Mouse (Mus musculus): Measurements from ENCODE around the gene Ercc1. TPM values are rescaled to one million over a fixed set of nuclear protein-coding genes. Genes with fewer than 3 reads are reported as not detected.

Ercc1 gene
- polyA plus RNA-seq (2015; fragmentation: Nextera tagmentation; extraction: Ambion mirVana) = 80.6 and 87.2 TPM in 2 replicates

DNA sequence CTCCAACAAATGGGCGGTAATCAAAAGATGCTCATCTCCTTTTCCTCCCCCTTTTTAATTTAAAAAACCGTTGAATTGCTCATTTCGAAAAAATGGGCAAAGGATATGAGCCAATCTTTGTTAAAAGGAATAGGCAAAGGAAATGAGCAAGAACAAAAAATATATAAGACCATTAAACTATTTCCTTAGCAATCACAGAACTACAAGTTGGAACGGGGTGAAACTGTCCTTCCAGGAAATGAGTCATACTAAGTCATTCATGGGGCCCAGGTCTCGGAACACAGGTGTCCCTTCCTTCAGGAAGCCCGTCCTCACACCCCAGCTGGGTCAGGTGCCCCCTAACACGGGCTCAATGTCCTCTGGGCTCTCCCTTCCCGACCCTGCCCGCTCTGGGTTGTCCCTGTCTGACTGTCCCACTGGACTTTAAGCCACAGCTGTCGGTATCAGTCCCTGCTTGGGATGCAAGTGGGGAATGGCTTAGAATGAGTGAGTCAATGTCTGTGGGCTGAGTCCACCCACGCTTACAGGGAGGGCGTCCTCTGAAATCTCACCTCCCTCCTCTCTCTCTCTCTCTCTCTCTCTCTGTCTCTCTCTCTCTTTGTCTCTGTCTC is at the start of gene Ercc1:
Ercc1 (plus strand) TSS at position 542 of the 611 bp plus-strand sequence.
- peak within 1 kb of the TSS; percentile 82 for H3K4me3 ChIP-seq (ENCODE audit: low read length)
- H3K9ac ChIP-seq (ENCODE audit: low read depth, low read length) = peak within 1 kb of the TSS; percentile 92
- H3K27me3 ChIP-seq (replicated peaks; ENCODE audit: control insufficient read depth, insufficient read depth, low read length) = peaks cover 10% of the 10 kb centered on the region
- peak within 1 kb of the TSS; percentile 91 for H3K4me2 ChIP-seq (ENCODE audit: low read length)
- H3K27ac ChIP-seq (ENCODE audit: low read depth, low read length) = peak within 1 kb of the TSS; percentile 90
- no peaks in the 10 kb centered on the region for H3K9me3 ChIP-seq (ENCODE audit: control insufficient read depth, low read length)
- peaks cover 28% of the 10 kb centered on the region for H3K4me1 ChIP-seq (ENCODE audit: control insufficient read depth, insufficient read depth, low read depth, low read length)
- peak; percentile 3 for ATAC-seq
- 25% methylated on average over 12 of the region's 12 CpGs for WGBS
- H3K36me3 ChIP-seq (ENCODE audit: control insufficient read depth, insufficient read depth, low read length) = peaks cover 9% of the 10 kb centered on the region

DNA sequence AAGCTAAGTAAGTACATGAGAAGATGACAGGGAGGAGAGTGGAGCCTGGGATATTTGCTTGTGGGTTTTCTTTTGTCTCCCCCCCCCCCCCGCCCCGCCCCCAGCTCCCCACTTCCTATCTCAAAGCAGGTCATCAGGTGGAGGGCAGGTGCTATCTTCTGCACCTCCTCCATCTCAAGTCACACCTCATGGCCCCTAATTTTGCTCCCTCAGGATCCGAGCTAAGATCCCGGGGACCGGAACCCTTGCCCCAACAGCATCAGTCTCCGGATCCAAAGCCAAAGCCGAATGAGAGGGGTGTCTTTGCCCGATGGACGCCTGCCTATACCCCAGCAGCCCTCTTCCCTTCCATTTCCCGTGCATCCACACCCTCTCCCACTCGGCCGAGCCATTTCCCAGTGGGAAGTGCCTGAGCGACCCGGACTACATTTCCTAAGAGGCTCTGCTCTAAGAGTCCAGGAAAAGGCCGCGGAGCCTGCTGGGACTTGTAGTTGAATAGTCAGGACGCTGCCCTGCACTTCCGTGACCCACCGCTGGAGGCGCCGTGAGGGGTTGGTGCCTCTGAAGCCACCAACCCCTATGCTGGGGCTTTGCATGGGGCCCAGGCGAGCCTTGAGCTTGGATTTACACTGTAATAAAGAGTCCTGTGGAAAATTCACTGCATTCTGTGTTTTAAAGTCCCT is 48.9 kb upstream of the Ercc1 start:
- Histone ChIP-seq H3K27me3 (replicated peaks; ENCODE audit: control insufficient read depth, insufficient read depth, low read length) (no peaks in the 10 kb centered on the region), H3K36me3 (ENCODE audit: control insufficient read depth, insufficient read depth, low read length) (peaks cover 11% of the 10 kb centered on the region), H3K4me3 (ENCODE audit: low read length) (peak overlapping the region; percentile 2; the same call in 1 of the 2 replicates), H3K9ac (ENCODE audit: low read depth, low read length) (peak overlapping the region; percentile 35; the same call in 1 of the 2 replicates), H3K9me3 (ENCODE audit: control insufficient read depth, low read length) (no peaks in the 10 kb centered on the region), H3K27ac (ENCODE audit: low read depth, low read length) (no peak overlapping the region), H3K4me1 (ENCODE audit: control insufficient read depth, insufficient read depth, low read depth, low read length) (peaks cover 5% of the 10 kb centered on the region), H3K4me2 (ENCODE audit: low read length) (peak overlapping the region; percentile 42)
- 13% methylated on average over 20 of the region's 22 CpGs for WGBS
- ATAC-seq = peak; percentile 72

DNA sequence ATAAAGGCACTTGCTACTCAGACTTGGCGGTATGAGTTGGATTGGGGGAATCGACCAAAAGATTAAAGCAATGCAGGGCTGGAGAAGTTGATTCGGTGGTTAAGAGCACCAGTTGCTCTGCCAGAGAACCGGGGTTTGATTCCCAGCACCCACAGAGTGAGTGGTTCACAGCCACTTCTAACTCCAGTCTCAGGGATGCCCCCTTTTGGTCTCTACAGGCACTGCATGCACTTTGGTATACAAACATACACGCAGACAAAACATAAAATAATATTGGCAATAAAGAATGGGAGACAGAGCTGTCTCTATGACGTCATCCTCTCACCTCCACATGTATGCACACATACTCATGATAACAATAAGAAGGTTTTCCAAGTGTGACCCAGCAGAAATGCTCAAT is 47.5 kb upstream of the Ercc1 start:
- Histone ChIP-seq H3K27me3 (replicated peaks; ENCODE audit: control insufficient read depth, insufficient read depth, low read length) (no peaks in the 10 kb centered on the region), H3K36me3 (ENCODE audit: control insufficient read depth, insufficient read depth, low read length) (peaks cover 11% of the 10 kb centered on the region), H3K27ac (ENCODE audit: low read depth, low read length) (no peak overlapping the region), H3K4me3 (ENCODE audit: low read length) (no peak overlapping the region), H3K4me2 (ENCODE audit: low read length) (no peak overlapping the region), H3K9ac (ENCODE audit: low read depth, low read length) (no peak overlapping the region), H3K4me1 (ENCODE audit: control insufficient read depth, insufficient read depth, low read depth, low read length) (peaks cover 6% of the 10 kb centered on the region), H3K9me3 (ENCODE audit: control insufficient read depth, low read length) (no peaks in the 10 kb centered on the region)
- no peak for ATAC-seq
- 86% methylated on average over 6 of the region's 6 CpGs for WGBS

DNA sequence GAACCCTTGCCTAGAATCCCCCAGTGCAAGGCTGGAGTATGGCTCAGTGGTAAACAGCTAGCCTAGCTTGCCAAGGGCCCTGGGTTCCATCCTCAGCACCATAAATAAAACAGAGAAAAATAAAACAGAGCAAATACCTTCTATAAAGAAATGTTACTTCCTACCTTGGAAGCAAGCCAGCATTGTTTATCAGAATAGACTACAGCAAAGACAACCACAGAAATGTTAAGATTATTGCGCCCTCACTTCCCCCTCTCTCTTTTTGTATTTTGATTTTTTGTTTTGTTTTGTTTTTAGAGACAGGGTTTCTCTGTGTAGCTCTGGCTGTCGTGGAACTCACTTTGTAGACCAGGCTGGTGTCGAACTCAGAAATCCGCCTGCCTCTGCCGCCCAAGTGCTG is 46.8 kb upstream of the Ercc1 start:
- Histone ChIP-seq H3K36me3 (ENCODE audit: control insufficient read depth, insufficient read depth, low read length) (peaks cover 11% of the 10 kb centered on the region), H3K9ac (ENCODE audit: low read depth, low read length) (no peak overlapping the region), H3K27me3 (replicated peaks; ENCODE audit: control insufficient read depth, insufficient read depth, low read length) (peaks cover under 1% of the 10 kb centered on the region; the same call in 1 of the 2 replicates), H3K4me3 (ENCODE audit: low read length) (no peak overlapping the region), H3K4me1 (ENCODE audit: control insufficient read depth, insufficient read depth, low read depth, low read length) (peaks cover 7% of the 10 kb centered on the region), H3K4me2 (ENCODE audit: low read length) (no peak overlapping the region), H3K9me3 (ENCODE audit: control insufficient read depth, low read length) (no peaks in the 10 kb centered on the region), H3K27ac (ENCODE audit: low read depth, low read length) (no peak overlapping the region)
- ATAC-seq = no peak
- WGBS = 91% methylated on average over 5 of the region's 5 CpGs

DNA sequence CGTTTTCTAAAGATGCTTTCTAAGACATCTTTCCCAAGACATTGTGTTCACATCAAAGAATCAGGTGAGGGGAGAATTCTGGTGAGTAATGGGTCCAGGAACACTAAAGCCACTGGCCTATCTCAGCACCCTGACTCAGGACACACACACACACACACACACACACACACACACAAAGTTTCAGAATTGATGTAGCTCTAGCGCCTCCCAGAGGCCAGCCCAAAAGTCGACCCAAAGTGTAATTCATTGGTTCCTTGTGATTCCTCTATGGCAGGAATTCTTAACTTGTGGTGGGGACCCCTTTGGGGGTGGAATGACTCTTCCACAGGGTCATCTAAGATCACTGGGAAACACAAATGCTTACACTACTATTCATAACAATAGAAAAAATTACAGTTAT is 45.4 kb upstream of the Ercc1 start:
- 24% methylated on average over 3 of the region's 3 CpGs for WGBS
- Histone ChIP-seq H3K36me3 (ENCODE audit: control insufficient read depth, insufficient read depth, low read length) (0 out of 2 replicates have a peak, but pooled peaks cover 5% of the 10 kb centered on the region), H3K27me3 (replicated peaks; ENCODE audit: control insufficient read depth, insufficient read depth, low read length) (peaks cover 13% of the 10 kb centered on the region), H3K27ac (ENCODE audit: low read depth, low read length) (no peak overlapping the region), H3K9ac (ENCODE audit: low read depth, low read length) (no peak overlapping the region), H3K4me2 (ENCODE audit: low read length) (no peak overlapping the region), H3K4me3 (ENCODE audit: low read length) (no peak overlapping the region), H3K4me1 (ENCODE audit: control insufficient read depth, insufficient read depth, low read depth, low read length) (peaks cover 14% of the 10 kb centered on the region), H3K9me3 (ENCODE audit: control insufficient read depth, low read length) (no peaks in the 10 kb centered on the region)
- ATAC-seq = no peak

DNA sequence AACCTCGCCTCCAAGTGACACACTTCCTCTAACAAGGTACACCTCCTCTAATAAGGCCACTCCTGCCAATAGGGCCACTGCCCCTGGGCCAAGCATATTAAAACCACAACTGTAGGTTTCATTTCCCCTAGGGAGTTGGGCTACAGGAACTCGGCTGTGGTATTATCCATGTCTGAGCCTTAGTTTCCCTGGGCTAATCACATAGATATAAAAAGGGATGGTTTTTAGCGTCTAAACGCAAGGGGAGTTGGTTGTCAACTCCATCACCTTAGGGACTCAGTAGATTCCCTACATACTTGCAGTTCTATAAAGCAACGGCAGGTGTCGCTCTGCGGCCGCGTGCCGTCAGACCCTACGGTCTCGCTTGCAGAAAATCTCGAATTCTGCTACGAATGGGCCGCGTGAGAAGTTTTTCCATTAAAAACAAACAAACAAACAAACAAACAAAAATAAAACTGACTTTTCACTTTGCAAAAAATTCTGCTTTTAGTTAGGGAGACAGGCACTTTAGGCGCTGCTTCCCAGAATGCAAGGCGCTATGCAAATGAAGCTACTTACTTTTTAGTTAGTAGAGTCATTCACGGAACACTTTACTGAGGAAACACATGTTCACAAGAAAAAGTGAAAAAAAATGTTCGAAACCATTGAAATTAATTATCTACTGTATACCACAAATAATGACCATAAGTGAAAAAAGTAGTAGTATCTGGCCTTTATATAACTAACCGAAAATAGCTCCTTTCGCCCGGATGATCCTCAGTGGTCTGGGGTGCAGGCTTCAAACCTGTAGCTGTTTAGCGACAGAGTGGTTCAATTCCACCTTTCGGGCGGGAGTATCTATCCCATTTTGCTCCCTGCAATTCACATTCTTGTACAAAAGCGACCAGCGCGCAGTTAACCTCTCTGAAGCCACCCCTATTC is 43.8 kb upstream of the Ercc1 start:
- H3K27me3 ChIP-seq (replicated peaks; ENCODE audit: control insufficient read depth, insufficient read depth, low read length) = peaks cover 24% of the 10 kb centered on the region
- H3K9ac ChIP-seq (ENCODE audit: low read depth, low read length) = peak overlapping the region; percentile 16; the same call in 1 of the 2 replicates
- peak; percentile 83 for ATAC-seq
- no peaks in the 10 kb centered on the region for H3K36me3 ChIP-seq (ENCODE audit: control insufficient read depth, insufficient read depth, low read length)
- peaks cover 24% of the 10 kb centered on the region for H3K4me1 ChIP-seq (ENCODE audit: control insufficient read depth, insufficient read depth, low read depth, low read length)
- H3K4me3 ChIP-seq (ENCODE audit: low read length) = peak overlapping the region; percentile 45
- no peak overlapping the region for H3K27ac ChIP-seq (ENCODE audit: low read depth, low read length)
- H3K9me3 ChIP-seq (ENCODE audit: control insufficient read depth, low read length) = no peaks in the 10 kb centered on the region
- H3K4me2 ChIP-seq (ENCODE audit: low read length) = peak overlapping the region; percentile 66
- under 1% methylated on average over 29 of the region's 29 CpGs for WGBS

DNA sequence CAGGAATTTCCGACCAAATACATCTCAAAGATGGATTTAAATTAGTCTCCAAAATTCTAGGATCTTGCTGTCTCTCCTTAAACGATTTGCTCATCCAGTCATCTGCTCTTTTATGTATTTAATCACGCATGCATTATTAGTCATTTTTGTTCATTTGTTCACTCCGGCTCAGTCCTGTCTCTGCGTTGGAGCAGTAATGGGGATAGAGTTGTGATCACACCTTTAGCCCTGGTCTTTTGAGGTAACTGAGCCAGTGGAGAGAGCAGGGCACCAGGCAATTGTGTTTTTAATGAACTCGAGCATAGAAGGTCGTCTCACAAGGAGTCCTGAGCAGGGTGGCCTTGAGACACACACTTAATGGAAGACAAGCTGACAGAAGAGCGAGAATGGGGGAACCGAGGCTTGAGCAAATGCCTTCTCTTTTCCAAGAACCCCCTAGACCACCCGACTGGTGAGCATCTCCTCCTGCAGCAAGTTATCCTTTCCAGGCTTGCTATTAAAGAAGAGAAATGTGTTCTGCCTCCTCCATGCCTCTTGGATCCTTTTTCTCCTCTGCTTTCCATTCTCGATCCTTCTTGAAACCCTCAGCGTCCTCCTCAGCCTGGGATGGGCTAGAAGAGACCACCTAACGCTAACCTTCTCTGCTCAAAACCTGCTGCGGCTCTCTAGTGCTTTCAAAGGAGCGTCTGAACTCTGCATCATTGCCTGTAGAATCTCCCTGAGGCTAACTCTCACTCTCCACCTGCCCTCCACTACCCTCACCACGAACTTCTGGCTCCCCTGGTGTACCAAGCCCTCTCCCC is 42.9 kb upstream of the Ercc1 start:
- H3K9ac ChIP-seq (ENCODE audit: low read depth, low read length) = peak overlapping the region; percentile 48
- peak overlapping the region; percentile 66 for H3K4me2 ChIP-seq (ENCODE audit: low read length)
- no peak for ATAC-seq
- peaks cover 24% of the 10 kb centered on the region for H3K4me1 ChIP-seq (ENCODE audit: control insufficient read depth, insufficient read depth, low read depth, low read length)
- H3K36me3 ChIP-seq (ENCODE audit: control insufficient read depth, insufficient read depth, low read length) = no peaks in the 10 kb centered on the region
- H3K9me3 ChIP-seq (ENCODE audit: control insufficient read depth, low read length) = no peaks in the 10 kb centered on the region
- 11% methylated on average over 16 of the region's 16 CpGs for WGBS
- peaks cover 33% of the 10 kb centered on the region for H3K27me3 ChIP-seq (replicated peaks; ENCODE audit: control insufficient read depth, insufficient read depth, low read length)
- H3K4me3 ChIP-seq (ENCODE audit: low read length) = peak overlapping the region; percentile 45
- no peak overlapping the region for H3K27ac ChIP-seq (ENCODE audit: low read depth, low read length)

DNA sequence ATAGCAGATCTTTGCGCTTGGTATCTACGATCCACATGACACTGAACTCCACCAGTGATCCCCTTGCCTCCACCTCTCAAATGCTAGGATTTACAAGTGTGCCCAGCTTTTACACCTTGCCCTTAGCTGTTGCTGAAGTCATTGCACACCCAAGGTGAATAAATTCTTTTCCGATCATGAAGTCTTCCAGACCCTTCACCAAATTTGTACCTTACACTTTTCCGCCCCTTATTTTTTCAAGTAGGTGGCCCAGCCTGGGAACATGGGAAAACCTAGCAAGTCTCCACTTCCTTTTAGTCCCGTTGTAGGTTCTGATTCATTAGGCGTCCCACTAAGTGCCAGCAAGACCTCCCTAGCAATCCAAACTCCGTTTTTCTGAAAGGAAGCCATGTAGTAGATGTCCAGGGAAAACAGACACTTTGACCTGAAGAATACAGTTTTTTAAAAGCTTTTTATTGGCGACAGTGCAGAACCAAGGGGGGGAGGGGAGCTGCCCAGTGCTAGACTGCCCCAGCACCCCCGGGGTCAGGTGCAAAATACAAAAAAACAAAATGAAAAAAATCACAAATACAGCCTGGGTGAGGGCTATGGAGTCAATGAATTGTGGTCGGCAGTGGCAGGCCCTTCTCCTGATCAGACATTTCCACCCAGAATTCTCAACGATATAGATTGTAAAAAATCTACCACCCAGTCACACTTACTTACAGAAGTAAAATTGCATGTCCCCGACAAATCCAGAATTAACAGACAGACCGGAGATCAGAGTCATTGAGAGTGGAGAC is 42.1 kb upstream of the Ercc1 start:
- Histone ChIP-seq H3K9me3 (ENCODE audit: control insufficient read depth, low read length) (no peaks in the 10 kb centered on the region), H3K9ac (ENCODE audit: low read depth, low read length) (peak overlapping the region; percentile 48), H3K4me1 (ENCODE audit: control insufficient read depth, insufficient read depth, low read depth, low read length) (peaks cover 25% of the 10 kb centered on the region), H3K27me3 (replicated peaks; ENCODE audit: control insufficient read depth, insufficient read depth, low read length) (peaks cover 41% of the 10 kb centered on the region), H3K4me3 (ENCODE audit: low read length) (peak overlapping the region; percentile 45), H3K27ac (ENCODE audit: low read depth, low read length) (no peak overlapping the region), H3K4me2 (ENCODE audit: low read length) (peak overlapping the region; percentile 66), H3K36me3 (ENCODE audit: control insufficient read depth, insufficient read depth, low read length) (no peaks in the 10 kb centered on the region)
- WGBS = 55% methylated on average over 13 of the region's 13 CpGs
- no peak for ATAC-seq

Measured in hindbrain, embryonic 16.5 days (tissue).